Mouse (Mus musculus) left cerebral cortex, postnatal 14 days (tissue): Measurements from ENCODE around the gene Trappc10. TPM values are rescaled to one million over a fixed set of nuclear protein-coding genes. Genes with fewer than 3 reads are reported as not detected.

ENCODE experiments used
- DNase-seq, 2 experiments: peaks; one replicate each; pipeline ENCODE4 v3.0.0; 2021 to 2022; ENCODE audit warnings: low spot score in 2 of 2, mixed read lengths in 1 of 2
- intact Hi-C: fragments of 180-260 bp; cut with DNase I; formaldehyde crosslinking; loops from one replicate; pipeline ENCODE4 v1.15.1; 2025
- total RNA-seq, 2 experiments: library from RNA; stranded (reverse); gene quantifications; 2 replicates each; pipeline ENCODE4 v1.2.3; 2021

The Trappc10 gene
- total RNA-seq, 2 experiments from 2014 or later: 75.2 to 86.8 TPM

DNA sequence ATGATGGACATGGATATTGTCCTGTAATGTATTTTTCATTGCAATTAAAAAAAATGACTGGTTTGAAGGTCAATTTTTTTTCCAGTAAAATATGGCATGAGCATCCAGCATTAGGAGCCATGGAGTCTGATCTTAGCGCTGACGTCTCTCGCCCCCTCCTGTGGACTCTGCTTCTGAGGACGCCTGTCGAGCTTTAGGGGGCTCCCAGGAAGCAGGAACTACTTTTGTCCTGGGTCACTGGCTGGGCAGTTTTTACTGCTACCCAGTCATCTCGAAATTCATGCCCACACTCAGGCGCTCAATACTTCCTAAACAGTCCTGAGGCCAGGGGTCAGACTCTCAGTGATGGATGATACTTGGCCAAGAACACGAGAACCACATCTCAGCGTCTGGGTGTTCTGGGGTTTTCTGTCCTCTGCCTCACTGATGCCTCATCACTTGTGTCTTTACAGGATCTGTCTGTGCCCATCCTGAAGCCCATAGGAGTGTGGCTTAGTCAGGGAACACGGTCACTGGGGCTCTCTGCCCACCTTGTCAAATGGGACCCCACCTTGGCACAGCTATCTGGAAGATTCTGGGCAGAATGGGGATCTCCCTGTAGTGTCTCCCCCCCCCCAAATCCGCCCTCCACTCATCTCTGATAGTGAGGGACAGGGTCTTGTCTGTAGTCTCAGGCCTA, 104.7 kb downstream of the Trappc10 start:
- intact Hi-C loops: no loop called here
- no peak for DNase-seq

DNA sequence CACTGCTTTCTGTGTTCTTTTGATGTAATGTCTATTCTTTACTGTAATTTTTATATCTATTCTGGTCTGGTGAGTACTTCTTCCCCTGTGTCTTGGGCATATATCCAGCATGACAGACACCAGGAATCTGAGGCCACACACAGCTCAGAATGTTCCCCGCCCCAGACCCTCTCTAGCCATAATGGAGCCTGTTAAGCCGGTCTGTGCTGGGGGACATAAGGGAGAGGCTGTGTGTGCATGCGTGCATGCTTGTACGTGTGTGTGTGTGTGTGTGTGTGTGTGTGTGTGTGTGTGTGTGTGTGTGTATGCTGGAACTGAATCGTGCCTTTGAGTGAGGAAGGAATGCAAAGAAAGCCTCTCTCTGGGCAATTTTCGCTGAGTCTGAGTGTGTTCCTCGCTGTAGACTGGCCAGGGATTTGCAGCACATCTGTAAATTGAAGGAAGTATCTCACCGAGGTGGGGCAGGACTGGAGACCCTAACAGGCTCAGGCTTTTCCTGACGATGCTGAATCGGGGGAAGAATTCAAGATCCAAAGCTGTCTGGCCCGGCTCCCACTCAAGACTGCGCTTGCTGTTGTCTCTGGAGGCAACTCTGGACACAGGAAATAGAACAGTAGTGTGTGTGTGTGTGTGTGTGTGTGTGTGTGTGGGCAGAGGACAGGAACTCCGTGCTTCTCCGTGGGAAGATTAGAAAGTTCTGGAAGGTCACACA, 105.5 kb downstream of the Trappc10 start:
- DNase-seq: peak; percentile 45 to 59
- intact Hi-C loops: no loop called here

DNA sequence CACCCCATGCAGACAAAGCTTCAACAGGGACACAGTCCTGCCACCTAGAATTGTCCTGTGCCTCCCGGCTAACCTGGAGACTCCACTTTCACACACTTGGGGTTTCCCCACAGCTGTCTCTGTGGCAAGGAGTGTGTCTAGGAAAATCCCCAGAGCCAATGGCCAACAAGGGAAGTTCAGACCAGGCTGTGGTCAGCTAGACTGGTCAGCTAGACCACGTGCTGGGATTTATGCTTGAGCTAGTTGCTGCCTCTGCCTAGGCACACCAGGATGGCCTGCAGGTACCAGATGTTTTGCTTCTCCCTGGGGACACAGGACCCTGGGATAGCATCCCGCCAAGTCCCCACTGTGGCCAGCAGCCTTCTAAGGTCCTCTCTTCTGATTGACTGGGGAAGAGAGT, 107.2 kb downstream of the Trappc10 start:
- intact Hi-C loops: no loop called here
- no peak for DNase-seq

Other genes with a start within 250 kb of the Trappc10 start
- 100 to 1,000 TPM; 117 to 120 TPM for gene Pfkl, start 234.6 kb downstream of the Trappc10 start, total RNA-seq
- gene Dnmt3l, start 202.7 kb downstream of the Trappc10 start, total RNA-seq: under 1 TPM in 1 of 2 experiments, not detected in 1; 0.33 TPM
- under 1 TPM in 1 of 2 experiments, not detected in 1; 0.27 TPM for gene Aire, start 201.0 kb downstream of the Trappc10 start, total RNA-seq
- 1 to 10 TPM; 1.4 to 1.9 TPM for gene Icosl, start 175.3 kb downstream of the Trappc10 start, total RNA-seq
- gene D10Jhu81e, start 74.9 kb downstream of the Trappc10 start, total RNA-seq: 100 to 1,000 TPM; 109 to 115 TPM
- 10 to 100 TPM; 16.4 to 17.3 TPM for gene Pwp2, start 59.5 kb downstream of the Trappc10 start, total RNA-seq
- 100 to 1,000 TPM; 290 to 296 TPM for gene Agpat3, start 107.8 kb upstream of the Trappc10 start, total RNA-seq
- 100 to 1,000 TPM; 355 to 365 TPM for gene Rrp1, start 168.4 kb upstream of the Trappc10 start, total RNA-seq
- 10 to 100 TPM; 35.9 to 39.2 TPM for gene Cstb, start 181.0 kb upstream of the Trappc10 start, total RNA-seq
- gene Pdxk, start 220.3 kb upstream of the Trappc10 start, total RNA-seq: 10 to 100 TPM; 92.2 to 92.3 TPM